Mouse (Mus musculus) layer of hippocampus, adult 2 months (tissue): ENCODE results near the gene Fkbp1b. TPM values are rescaled to one million over a fixed set of nuclear protein-coding genes. Genes with fewer than 3 reads are reported as not detected.
"Not testable (repeated sequence)": the region's sequence is repeated elsewhere in the genome, so short reads cannot be mapped to it uniquely, and the experiment has no call there.

Source experiments
- DNase-seq, 2 experiments: peaks; one replicate each; pipeline ENCODE4 v3.0.0; 2022; ENCODE audit warnings: low spot score in 2 of 2
- H3K27ac ChIP-seq: fragments of 200-600 bp; 2 replicates; pipeline ENCODE4 v1.8.1; 2022
- H3K4me3 ChIP-seq: fragments of 200-600 bp; 2 replicates; pipeline ENCODE4 v1.8.1; 2022; ENCODE audit warnings: mild to moderate bottlenecking
- CTCF ChIP-seq: fragments of 200-600 bp; conservative IDR thresholded peaks from 2 replicates; pipeline ENCODE4 v1.8.1; 2022; ENCODE audit warnings: antibody characterized with exemption, mild to moderate bottlenecking, moderate library complexity
- total RNA-seq, 2 experiments: library from RNA; stranded (reverse); gene quantifications; 2 replicates each; pipeline ENCODE4 v1.2.3; 2021

Gene Fkbp1b
- total RNA-seq, 2 experiments from 2014 or later = 48.8 to 56.0 TPM

DNA sequence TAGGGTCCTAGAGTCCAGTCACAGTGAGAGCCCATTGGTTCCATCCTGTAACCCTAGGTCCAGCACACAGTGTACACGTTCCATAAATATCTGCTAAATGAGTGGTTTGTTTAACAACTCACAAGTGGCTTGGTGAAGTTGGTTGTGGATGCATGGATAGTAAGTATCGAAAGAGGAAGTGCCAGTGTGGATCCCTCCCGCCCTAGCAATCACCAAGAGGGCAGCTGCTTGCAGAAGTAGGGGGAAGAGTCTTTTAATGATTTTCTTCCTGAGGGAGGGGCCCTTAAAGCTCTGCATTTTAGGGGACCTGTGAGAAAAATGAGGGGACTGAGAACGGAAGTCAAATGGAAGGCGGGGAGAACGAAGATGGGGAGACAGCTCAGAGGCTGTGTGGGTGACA, 1.4 kb downstream of the Fkbp1b start:
- no peak for TF ChIP-seq CTCF
- no peak for DNase-seq

DNA sequence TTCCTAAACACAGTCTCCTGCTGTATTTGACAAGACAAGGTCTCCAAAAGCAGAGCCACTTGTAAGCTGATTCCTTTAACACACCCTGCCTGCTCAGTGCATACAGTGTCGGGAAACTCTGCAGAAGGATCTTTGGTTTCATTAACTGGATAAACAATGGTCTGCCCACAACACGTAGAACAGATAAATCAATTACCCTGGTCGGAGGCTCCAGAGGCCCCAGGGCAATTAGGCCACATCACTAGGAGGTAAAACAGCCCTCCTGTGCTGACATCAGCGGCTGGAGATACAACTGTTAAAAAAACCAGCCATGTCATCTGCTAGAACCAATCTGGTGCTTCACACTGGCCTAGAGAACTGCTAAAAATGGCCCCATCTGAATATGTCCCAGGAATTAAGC, 4.4 kb downstream of the Fkbp1b start:
- H3K27ac ChIP-seq = no peak overlapping the region
- DNase-seq = no peak
- TF ChIP-seq CTCF = no peak
- no peak overlapping the region for H3K4me3 ChIP-seq

More for the DNA sequence above, 1.4 kb downstream of the Fkbp1b start:
- H3K4me3 ChIP-seq = peak overlapping the region; percentile 80; the same call in 1 of the 2 replicates
- peak overlapping the region; percentile 67; the same call in 1 of the 2 replicates for H3K27ac ChIP-seq

DNA sequence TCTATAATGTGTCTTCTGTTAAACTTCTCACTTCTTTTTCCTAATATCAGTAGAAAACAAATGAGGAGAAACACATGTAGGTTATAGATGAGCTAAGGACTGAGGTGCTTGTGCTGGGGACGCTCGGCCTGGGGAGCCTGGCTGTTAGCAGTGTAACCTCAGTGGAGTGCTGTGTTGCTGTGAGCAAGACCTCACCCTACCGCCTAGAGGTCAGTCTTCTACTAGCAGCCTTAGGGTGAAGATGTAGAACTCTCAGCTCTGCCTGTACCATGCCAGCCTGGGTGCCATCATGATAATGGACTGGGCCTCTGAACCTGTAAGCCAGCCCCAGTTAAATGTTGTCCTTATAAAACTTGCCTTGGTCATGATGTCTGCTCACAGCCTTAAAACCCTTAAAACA, 14.1 kb downstream of the Fkbp1b start:
- no peak overlapping the region for H3K4me3 ChIP-seq
- H3K27ac ChIP-seq = no peak overlapping the region
- TF ChIP-seq CTCF = no peak
- no peak for DNase-seq

DNA sequence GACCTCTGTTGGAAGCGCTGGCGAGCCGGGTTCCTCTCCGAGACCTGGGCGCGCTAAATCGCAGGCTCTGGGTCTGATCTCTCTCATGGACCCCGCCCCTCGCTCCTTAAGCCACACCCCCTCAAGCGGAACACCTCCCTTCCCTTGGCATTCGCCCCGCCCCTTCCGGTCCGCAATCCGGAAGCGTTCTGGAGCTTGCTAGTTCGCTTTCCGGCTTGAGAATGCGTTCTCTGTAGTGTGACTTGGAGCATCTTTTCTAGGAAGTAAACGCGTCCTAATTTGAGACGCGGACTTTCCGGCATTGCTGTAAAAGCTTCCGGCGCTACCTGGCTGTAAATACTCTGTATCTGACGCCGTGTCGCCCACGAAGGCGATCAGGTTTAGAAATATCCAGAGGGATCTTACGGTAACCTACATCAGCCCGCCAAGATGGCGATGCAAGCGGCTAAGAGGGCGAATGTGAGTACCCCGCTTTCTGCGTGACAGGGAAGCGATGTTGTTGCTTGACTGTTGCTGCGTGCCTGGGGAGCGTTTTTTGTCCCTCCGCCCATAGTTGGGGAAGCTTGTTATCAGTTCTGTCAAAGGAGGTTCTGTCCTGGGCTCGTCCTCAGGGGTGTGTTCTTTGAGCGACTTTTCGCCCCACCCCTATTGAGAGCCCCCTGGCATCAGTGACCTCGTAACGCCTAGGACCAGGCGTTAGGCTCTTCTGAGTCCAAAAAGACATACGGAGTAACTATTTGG, 23.9 kb downstream of the Fkbp1b start, which contains the start of gene Sf3b6:
Sf3b6 (plus strand) TSS at position 184 of the 741 bp plus-strand sequence.
- TF ChIP-seq CTCF = 0 out of 2 replicates have a peak, but pooled peaks have one; percentile 4
- Histone ChIP-seq H3K4me3 (peak within 1 kb of the TSS; percentile 99), H3K27ac (peak within 1 kb of the TSS; percentile 89)
- DNase-seq = peak; percentile 98 to 99

DNA sequence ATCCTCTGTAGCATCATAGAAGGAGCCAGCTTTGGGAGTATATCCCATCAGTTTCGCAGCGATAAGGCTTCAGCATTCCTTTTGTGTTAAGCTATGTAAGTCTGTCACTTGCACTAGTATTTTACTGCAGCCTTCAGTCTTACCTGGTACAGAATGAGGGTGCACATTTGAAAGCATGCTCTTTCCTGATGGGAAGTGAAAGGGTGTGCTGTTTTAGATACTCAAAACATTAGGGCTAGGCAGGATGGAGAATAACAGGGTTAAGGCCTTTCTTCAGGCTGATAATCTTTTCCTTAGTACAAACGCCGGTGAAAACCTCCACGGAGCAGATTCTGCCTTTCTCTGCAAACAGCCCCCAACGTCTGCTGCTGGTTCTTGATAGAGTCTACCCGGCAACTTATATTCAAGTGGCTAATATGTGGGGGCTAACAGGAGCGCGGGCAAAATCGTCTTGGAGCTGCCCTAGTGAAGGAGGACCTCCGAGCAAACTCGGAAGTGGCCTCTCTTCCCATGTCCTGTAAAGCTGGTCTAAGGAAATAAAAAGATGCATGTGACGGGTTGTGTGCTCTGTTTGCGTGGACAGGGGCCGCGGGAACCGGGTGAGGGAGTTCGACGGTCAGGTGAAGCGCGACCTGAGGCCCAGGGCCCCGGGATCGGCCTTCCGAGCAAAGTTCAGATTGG, 24.6 kb downstream of the Fkbp1b start:
- peak in 1 of 2 experiments; percentile 14 for DNase-seq
- Histone ChIP-seq H3K4me3 (peak overlapping the region; percentile 99), H3K27ac (peak overlapping the region; percentile 89)
- no peak for TF ChIP-seq CTCF

DNA sequence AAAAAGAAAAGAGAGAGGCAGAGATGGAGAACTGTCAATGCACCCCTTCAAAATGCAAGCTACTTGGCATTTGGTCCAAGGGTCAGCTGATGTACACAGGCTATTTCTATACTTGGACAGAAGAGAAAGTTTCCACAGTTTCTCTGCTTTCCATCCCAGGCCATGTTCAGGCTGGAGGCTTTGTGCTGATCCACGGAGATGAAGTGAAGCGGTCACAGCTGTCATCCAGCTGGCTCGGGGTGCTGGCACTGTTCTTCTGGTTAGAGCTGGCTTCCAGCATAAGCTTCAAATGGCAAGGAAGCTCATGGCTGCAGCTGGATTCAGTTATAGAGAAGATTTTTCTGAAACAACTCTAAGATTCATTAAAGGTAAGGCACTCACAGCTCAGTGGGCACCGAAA, 27.8 kb downstream of the Fkbp1b start:
- no peak for TF ChIP-seq CTCF
- Histone ChIP-seq H3K27ac (no peak overlapping the region), H3K4me3 (no peak overlapping the region)
- DNase-seq = no peak

DNA sequence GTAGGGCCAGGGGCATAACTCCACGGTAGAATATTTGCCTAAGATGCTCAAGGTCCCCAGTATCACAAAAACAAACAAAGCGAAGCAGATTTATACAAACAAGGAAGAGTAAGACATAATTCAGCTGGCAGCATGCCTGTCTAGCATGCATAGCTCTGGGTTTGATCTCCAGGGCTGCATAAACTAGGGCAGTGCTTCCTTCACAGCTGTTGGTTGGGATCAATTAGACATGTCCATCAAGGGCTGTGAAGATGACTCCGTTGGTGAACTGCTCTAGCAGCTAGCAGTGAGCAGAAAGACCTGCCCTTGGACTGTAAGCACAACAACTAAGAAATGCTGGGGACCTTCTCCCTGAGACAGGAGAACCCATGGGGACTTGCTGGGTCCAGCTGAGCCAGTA, 29.7 kb downstream of the Fkbp1b start:
- H3K4me3 ChIP-seq = no peak overlapping the region
- no peak for DNase-seq
- H3K27ac ChIP-seq = no peak overlapping the region
- no peak for TF ChIP-seq CTCF

DNA sequence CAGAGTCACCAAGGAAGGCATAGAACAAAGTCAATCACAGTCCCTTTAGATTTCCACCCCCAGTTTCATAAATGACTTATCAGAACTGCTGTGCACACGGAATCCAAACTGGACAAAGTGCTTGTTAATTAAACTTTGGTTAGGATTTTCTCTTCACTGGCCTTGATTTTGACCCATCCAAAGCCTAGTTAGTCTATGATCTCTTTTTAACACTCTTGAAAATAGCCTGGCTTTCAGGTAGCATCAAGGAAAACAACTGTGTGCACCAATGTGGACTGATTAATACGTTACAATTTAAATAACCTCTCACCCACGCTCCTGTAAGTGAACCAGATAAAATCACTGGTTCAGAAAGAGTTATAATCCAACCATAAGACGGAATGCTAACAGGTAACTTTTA, 30.4 kb downstream of the Fkbp1b start:
- no peak for TF ChIP-seq CTCF
- no peak overlapping the region for H3K4me3 ChIP-seq
- no peak for DNase-seq
- H3K27ac ChIP-seq = no peak overlapping the region

DNA sequence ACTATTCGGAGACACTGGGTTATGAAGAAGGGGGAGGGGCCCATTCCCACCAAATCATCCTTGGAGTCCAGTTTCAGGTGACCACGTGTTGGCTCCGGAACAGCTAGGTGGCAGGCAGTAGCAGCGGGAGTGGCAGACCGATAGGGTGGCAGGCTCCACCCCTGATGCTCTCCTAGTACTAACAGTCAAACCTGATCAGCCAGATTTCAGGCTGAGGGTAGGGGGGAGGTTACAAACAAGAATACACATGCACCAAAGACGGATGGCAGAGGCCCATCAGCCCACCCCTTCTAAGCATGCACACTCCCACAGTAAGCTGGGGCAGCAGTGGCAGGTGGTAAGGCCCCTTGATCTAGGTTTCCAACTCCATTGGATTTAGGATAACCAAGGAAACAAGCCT, 43.9 kb downstream of the Fkbp1b start:
- not testable (repeated sequence) for H3K27ac ChIP-seq, H3K4me3 ChIP-seq, DNase-seq

DNA sequence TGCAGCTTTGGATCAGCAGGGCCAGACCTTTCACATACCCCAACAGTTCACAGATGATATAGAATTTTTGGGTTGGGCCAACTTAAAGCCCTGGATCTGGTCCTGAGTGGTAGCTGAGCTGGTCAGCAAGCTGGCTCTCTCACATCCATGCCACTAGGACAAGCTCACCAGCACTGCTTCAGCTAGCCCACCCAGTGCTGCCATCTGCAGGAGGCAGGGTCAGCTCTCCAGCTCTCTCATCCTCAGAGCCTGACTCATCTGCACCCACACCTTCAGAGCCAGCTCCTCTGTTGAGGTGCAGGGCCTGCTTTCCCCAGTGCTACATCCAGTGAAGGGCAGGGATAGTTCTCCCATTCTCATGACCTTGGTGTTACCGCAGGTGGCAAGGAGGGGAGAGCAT, 47.7 kb downstream of the Fkbp1b start:
- Histone ChIP-seq H3K27ac (no peak overlapping the region), H3K4me3 (no peak overlapping the region)
- no peak for DNase-seq
- peak; percentile 69 for TF ChIP-seq CTCF

DNA sequence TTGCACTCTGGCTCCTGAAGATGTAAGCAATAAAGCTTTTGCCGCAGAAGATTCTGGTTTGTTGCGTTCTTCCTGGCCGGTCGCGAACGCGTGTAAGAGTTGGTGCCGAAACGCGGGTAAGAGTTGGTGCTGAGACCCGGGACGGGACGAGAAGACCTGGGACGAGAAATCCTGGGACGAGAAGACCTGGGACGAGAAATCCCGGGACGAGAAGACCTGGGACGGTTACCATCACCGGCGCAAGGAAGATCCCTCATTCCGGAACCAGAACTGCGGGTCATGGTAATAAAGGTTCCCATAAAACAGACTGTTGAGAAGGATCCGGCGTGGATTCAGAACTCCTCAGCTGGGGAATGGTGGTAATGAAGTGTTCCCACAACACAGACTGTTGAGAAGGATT, 53.3 kb downstream of the Fkbp1b start:
- H3K27ac ChIP-seq, H3K4me3 ChIP-seq, DNase-seq: not testable (repeated sequence)

DNA sequence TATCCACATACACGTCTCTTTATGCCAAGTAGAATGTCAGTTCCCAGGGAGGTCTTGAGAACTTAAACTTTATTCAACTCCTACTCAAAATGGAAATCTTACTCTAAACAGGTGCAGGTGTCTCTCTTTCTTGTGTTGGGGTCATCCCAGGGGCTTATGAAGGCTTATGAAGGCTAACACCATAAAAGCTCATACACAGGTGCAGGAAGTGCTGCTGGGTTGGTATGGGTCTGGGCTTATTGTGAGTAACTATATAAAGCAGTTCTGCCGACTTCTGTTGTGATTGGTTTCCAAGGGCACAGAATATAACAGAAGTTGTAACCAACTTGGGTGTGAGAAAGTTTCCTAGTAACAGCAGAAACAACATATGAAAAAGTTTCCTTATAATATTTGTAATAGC, 56.9 kb downstream of the Fkbp1b start:
- Histone ChIP-seq H3K27ac (no peak overlapping the region), H3K4me3 (no peak overlapping the region)
- no peak for TF ChIP-seq CTCF
- DNase-seq = no peak

DNA sequence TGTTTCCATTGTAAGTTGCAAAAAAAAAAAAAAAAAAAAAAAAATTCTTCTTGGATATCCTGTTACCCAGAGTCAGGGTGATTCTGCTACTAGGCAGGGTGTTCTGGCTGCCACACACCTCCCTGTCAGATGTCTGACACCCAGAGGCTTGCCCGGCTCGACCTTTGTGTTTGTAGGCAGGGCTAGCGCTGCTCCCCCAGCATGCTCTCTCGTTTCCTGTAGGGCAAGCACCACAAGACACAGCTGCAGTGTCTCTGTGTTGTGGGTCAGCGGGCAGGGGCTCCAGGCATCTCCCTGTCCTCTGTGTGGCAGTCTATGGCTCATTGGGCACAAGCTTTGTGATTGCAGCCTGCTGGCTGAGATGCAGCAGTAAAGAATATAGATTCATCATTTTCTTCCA, 57.8 kb downstream of the Fkbp1b start:
- no peak for TF ChIP-seq CTCF
- Histone ChIP-seq H3K27ac (no peak overlapping the region), H3K4me3 (no peak overlapping the region)
- no peak for DNase-seq

Other genes with a start within 250 kb of the Fkbp1b start
- gene Itsn2, start 249.0 kb downstream of the Fkbp1b start, total RNA-seq = 100 to 1,000 TPM in 1 of 2 experiments, 10 to 100 TPM in 1; 88.6 to 101 TPM
- not detected for gene Gm3625, start 248.7 kb downstream of the Fkbp1b start, total RNA-seq
- 1 to 10 TPM; 2.4 to 4.9 TPM for gene Fam228a, start 103.2 kb downstream of the Fkbp1b start, total RNA-seq
- 10 to 100 TPM; 11.7 to 14.1 TPM for gene Pfn4, start 72.6 kb downstream of the Fkbp1b start, total RNA-seq
- 10 to 100 TPM; 22.2 to 27.6 TPM for gene Fam228b, start 72.3 kb downstream of the Fkbp1b start, total RNA-seq
- 10 to 100 TPM; 89.4 to 91.4 TPM for gene Sf3b6, start 24.0 kb downstream of the Fkbp1b start, total RNA-seq
- 10 to 100 TPM; 12.7 to 14.3 TPM for gene Wdcp, start 1.7 kb upstream of the Fkbp1b start, total RNA-seq
- under 1 TPM; 0.59 to 1.00 TPM for gene Mfsd2b, start 32.8 kb upstream of the Fkbp1b start, total RNA-seq
- gene Ubxn2a, start 66.1 kb upstream of the Fkbp1b start, total RNA-seq = 10 to 100 TPM; 43.9 to 46.0 TPM
- gene Atad2b, start 75.8 kb upstream of the Fkbp1b start, total RNA-seq = 10 to 100 TPM; 33.6 to 38.4 TPM